Mouse (Mus musculus) left cerebral cortex, adult 8-10 months (tissue): ENCODE measurements around the gene Prkce. TPM values are rescaled to one million over a fixed set of nuclear protein-coding genes. Genes with fewer than 3 reads are reported as not detected.

ENCODE experiments used
- DNase-seq, 2 experiments: peaks; one replicate each; pipeline ENCODE4 v3.0.0; 2022; ENCODE audit warnings: low spot score in 2 of 2
- total RNA-seq, 4 experiments: library from RNA; stranded (reverse); gene quantifications; 2 replicates each; pipeline ENCODE4 v1.2.4; 2022

Prkce gene
- total RNA-seq, 4 experiments from 2014 or later, result 250 to 274 (median 263) TPM

- DNase-seq, result no peak
Measured at GRCm38 (mm10) chr17:86407921-86408613, 240.5 kb downstream of the Prkce start.

DNA sequence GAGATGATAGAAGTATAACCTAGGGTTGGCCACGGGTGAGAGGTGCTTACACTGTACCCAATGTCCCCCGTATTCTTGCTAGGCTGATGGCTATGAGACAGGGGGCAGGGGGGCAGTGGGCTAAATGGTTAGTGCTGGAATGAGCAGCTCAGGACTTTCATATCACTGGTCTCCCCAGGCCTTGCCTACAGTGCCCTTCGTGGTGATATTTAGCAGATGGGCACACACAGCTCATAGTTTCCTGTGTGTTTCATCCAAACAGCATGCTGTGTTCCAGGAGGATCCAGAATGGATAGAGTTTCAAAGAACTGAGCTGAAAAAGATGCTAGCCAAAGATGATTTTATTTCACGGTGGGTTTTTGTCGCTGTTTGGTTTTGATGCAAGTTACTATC, 241.0 kb downstream of the Prkce start:
- no peak for DNase-seq

DNA sequence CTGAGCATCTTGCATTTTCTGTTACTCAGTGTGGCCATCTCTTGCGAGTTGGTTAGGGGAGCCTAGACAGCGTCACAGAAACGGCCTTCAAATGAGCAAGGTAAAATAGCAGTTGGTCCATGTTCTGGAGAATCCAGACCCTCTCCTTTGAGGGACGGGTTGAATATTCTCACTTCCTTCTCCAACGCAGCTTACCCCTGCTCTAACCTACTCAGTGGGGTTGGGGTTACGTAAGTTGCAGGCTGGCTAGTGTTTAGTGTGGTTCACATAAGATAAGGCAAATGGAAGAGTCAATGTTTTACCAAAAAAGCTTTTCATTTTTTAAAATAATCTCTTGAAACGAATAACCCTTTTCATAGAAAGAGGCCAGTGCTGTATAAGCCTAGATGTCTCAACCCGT, 241.9 kb downstream of the Prkce start:
- DNase-seq, result no peak

GRCm38 (mm10) chr17:86410496-86410895, 242.9 kb downstream of the Prkce start:
- DNase-seq, result no peak

DNA sequence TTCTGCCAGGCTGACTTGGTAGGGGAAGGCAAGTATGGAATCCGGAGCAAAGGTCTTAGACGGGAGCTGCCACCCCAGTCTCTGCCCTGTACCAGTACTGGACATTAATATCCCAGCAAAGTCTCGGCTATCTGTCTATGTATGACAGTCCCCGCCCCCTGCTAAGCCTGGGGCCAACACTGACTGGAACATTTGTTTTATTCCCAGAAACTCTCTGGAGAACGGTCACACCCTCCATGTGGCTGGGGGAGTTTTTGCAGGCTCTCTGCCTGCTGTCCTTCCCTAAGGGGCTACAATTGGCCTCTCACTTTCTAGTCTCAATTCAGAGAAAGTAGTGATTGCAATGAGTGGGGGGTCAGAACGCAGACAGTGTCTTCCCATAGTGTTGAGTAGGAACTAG, 244.6 kb downstream of the Prkce start:
- no peak for DNase-seq

DNA sequence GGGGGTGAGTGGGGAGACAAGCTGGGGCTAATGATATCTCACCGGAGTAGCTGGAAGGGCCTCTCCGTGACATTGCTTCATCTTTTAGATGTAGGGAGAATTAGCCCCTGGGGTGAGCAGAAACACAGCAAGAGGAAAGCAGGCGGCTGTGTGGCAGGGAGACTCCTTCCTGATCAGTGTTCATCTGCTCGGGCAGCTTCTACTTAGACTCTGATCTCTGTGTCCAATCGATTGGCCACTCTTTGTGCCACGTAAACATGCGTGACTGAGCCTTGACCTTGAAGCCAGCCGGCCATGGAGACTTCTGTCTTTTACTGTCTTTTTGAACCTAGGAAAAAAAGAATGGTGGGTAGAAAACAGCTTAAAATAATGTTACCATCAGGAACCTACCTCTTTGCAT, 247.0 kb downstream of the Prkce start:
- DNase-seq, result no peak

- DNase-seq, result peak in 1 of 2 experiments; percentile 84
Measured at GRCm38 (mm10) chr17:86415989-86416388, 248.4 kb downstream of the Prkce start.

GRCm38 (mm10) chr17:86418334-86418733, 250.7 kb downstream of the Prkce start:
- peak in 1 of 2 experiments; percentile 56 for DNase-seq

DNA sequence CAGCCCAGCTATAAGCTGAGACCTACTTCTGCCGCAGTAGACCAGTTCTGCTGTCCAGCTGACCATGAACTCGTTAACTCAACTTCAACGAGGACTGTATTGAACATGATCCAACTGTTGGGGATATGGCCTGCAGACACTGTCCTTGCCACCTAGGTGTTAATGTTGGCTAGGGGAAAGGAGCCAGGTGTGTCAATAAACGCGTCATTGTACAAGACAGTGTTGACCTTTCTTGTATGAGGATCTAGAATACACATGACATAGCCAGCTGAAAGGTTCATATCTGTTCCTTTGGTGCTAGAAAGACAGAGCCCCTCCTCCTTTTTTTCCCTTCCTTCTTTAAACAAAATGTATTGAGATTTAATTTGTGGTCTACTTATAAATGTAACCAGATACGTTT, 251.6 kb downstream of the Prkce start:
- DNase-seq, result no peak

DNA sequence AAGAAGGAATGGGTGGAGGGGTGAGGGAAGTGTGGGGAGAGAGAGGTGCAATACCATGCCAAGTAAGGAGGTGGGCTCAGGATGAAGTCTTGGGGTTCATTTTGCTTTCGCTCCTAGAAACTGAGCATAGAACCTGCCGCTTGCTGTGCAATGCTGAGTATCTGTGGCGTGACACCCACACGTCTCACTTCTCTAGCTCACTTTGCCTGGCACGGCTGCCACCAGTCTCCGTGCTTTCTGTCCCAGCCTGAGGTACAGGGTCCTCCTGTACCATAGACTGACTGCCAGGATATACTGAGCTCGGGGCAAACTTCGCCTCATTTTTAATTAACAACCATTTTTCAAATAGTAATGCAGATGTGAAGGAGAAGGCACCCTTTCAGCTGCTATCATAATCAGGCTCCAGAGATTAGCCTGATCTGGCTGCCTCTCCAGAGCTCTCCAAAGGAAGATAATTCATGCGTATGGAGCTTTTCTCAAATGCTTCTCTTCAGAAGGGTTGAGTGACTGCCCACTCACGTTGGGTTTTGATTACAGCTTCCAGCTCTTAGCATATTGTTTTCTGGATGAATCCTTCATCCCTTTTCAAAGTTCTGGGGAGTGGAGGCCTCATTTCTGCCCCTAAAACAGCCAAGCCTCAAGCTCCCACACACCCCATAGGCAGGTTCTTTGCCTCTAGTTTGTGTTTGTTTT, 253.2 kb downstream of the Prkce start:
- DNase-seq, result peak in 1 of 2 experiments; percentile 49

DNA sequence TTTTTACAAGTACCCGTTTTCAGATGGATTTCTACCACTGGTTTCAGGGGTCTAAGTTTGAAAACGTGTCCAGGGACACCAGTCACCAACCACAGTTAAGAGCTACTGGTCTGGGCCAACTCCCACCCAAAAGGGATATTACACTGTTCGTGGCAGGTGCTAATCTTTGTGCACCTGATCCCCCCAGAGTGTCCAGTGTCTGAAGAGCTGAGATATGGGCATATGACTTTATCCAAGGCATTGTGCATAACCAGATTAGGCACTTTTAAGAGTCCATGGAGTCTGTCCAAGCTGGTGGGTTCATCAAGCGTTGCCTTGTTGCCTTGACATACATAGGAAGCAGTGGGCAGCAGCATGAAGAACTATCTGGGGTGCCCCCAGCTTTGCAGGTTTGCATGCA, 254.4 kb downstream of the Prkce start:
- DNase-seq, result no peak

DNA sequence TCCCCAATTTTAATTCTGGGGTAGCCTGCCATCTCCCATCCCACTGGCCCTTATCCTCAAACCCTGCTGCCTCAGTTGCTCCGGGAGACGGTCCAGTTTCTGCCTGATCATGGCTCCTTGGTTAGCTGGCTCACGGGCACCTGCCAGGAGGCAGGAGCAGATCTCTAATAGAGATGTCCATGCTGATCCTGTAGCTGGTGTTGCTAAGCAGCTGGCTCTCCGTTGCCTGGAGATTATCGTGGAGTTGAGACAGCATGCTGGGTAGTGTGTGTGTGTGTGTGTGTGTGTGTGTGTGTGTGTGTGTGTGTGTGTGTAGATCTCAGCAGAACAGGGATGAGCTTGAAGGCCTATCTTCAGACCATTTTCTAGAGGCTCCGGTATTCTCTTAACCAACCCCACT, 262.3 kb downstream of the Prkce start:
- no peak for DNase-seq

GRCm38 (mm10) chr17:86433117-86433516, 265.5 kb downstream of the Prkce start:
- DNase-seq, result no peak

- peak in 1 of 2 experiments; percentile 45 for DNase-seq
Measured at GRCm38 (mm10) chr17:86433813-86434212, 266.2 kb downstream of the Prkce start.

DNA sequence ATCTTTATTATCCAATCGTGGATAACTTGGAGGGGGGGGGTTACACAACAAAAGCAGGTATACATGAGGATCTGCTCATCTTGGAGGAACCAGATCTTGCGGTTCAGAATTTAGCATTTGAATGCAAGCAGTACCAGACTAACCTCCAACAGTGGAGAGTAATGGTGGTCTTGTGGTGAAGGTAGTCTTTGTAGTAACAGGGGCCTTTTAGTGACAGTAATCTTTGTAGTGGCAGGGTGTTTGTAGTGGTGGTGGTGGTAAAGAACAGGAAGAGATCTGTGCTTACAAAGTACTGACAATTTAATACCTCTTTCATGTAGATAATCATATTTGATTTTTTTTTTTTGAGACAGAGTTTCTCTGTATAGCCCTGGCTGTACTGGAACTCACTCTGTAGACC, 267.2 kb downstream of the Prkce start:
- no peak for DNase-seq

- DNase-seq, result no peak
Measured at GRCm38 (mm10) chr17:86435570-86435969, 268.0 kb downstream of the Prkce start.

- no peak for DNase-seq
Measured at GRCm38 (mm10) chr17:86435984-86436383, 268.4 kb downstream of the Prkce start.

GRCm38 (mm10) chr17:86436583-86437370, 269.2 kb downstream of the Prkce start:
- no peak for DNase-seq

DNA sequence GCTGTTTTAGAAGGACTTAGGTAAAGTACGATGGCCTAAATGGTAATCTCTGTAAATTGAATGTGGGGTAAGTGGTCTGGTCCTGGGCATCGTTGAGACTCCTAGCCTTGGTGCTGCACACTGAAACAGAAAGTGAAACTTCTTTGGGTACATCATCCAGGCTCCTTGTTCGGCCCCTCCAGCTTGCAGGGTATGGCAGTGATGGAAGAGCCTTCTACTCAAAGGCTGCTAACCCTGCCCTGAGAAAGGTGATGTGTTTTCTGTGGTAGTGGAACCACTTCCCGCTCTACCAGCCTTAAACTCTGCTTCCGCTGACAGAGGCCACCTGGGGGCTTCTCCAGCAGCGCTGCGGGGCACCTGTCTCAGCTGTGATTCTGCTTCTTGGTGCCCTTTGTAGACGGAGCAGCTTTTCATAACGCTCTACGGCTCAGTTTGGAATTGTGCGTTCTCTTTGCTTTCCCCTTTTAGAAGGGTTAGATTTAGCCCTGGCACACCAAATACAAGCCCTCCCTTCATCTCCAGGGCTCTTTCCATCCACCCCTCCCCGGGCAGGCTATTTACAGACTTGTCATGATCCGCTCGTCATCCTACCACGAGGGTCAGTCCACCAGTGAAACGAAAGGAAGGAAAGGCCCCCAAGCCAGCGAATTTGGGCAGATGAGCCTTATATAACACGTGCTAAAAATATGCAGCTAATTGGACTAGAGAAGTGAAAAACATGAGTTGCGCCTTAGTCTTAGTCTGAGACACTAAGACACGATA, 270.1 kb downstream of the Prkce start:
- peak; percentile 37 to 88 for DNase-seq

- no peak for DNase-seq
Measured at GRCm38 (mm10) chr17:86438278-86438661, 270.7 kb downstream of the Prkce start.

DNA sequence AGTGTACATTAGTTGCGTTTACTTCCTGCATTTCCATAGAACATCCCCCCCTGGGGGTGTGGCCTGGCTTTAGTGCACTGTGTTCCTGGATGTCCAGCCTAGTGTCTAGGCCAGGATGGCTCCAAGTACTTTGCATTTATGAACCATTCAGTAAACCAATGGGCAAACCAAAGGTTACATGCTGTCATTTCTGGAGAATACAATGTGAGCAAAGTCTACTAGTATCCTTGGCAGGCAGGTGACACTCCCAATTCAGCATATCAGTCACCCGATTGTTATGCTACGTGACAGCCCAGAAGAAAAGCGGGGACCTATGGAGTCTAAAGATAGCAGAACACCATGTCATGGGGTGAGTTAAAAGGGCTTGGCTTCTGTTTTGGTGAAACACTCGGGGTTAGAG, 271.2 kb downstream of the Prkce start:
- DNase-seq, result no peak

DNA sequence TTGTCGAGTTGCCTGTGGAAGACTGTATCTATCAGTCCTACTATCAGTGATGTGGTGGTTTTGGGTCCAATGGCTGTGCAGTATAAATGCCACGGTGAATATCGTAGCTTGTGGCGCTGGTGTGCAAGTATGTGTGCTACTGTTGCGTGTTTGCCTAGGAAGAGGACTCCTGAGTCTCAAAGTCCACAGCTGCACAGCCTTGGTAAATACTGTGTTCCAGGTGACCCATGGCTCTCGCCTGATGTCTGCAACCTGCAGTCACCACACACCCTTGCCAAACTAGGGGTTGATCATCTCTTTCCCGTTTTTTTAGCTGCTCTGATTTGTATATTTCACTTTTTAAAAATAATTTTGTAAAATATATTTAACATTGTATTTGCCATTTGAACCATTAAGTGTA, 273.5 kb downstream of the Prkce start:
- DNase-seq, result no peak
